22 mouse cellular contexts compared by ENCODE assay signal in genomic region chr12:12777422-12777821, GRCm38 (mm10).
DNase-seq lines count a peak whose midpoint lies in the region; ATAC-seq lines count a peak whose summit lies in the region.
"Had no signal": no experiment of that assay in that cellular context is flagged by ENCODE, and none has a peak within 500 bp of the region (broad histone marks: within the 10 kb centered on the region; RNA-seq: fewer than 3 reads in every experiment).

No protein-coding gene starts in this region.

- peak overlapping the region; percentile 49 for H3K27ac ChIP-seq in forebrain, embryonic 13.5 days
- H3K27ac ChIP-seq in forebrain, embryonic 16.5 days (ENCODE audit: low read length) = no peak overlapping the region
- no peak overlapping the region for H3K27ac ChIP-seq in liver, embryonic 13.5 days
- H3K27ac ChIP-seq: embryonic facial prominence, embryonic 13.5 days; heart, embryonic 13.5 days; hindbrain, embryonic 13.5 days had no signal

- peaks cover 17% of the 10 kb centered on the region for H3K4me1 ChIP-seq in forebrain, embryonic 13.5 days
- H3K4me1 ChIP-seq in forebrain, embryonic 16.5 days (replicated peaks; ENCODE audit: control insufficient read depth, insufficient read depth, low read length) = peaks cover 12% of the 10 kb centered on the region; the same call in 1 of the 2 replicates
- H3K4me1 ChIP-seq in liver, embryonic 13.5 days (replicated peaks) = no peaks in the 10 kb centered on the region; the same call in 1 of the 2 replicates
- H3K4me1 ChIP-seq: embryonic facial prominence, embryonic 13.5 days had no signal

- peak; percentile 61 for DNase-seq in ovary, postnatal 36 days (ENCODE audit: low spot score)
- DNase-seq in ovary, postnatal 10 days (ENCODE audit: low spot score) = no peak
- no peak for DNase-seq in liver, embryonic 13.5 days
- no peak for DNase-seq in gastrocnemius, postnatal 36 days
- DNase-seq in gastrocnemius, postnatal 14 days = no peak
- no peak for DNase-seq in retina, embryonic 14.5 days (ENCODE audit: low spot score)
- DNase-seq: cerebellum, adult 9-11 months; heart, adult 11 months; kidney, adult 9 months; kidney, postnatal 25 days; left cerebral cortex, postnatal 4 days; lung, postnatal 14 days; right cerebral cortex, postnatal 14 days; spleen, adult 18-20 months; thymus, postnatal 36 days had no signal

- WGBS in forebrain, embryonic 13.5 days = 79% methylated on average over 8 of the region's 8 CpGs
- 77% methylated on average over 8 of the region's 8 CpGs for WGBS in forebrain, embryonic 16.5 days
- 46% methylated on average over 8 of the region's 8 CpGs for WGBS in liver, embryonic 13.5 days (ENCODE audit: insufficient replicate concordance)

- H3K4me3 ChIP-seq in forebrain, embryonic 13.5 days = no peak overlapping the region
- no peak overlapping the region for H3K4me3 ChIP-seq in forebrain, embryonic 16.5 days (replicated peaks; ENCODE audit: low read length)
- H3K4me3 ChIP-seq in liver, embryonic 13.5 days (replicated peaks) = no peak overlapping the region
- H3K4me3 ChIP-seq: embryonic facial prominence, embryonic 13.5 days; heart, embryonic 13.5 days; hindbrain, embryonic 13.5 days had no signal

- H3K9ac ChIP-seq in forebrain, embryonic 13.5 days = no peak overlapping the region
- H3K9ac ChIP-seq in forebrain, embryonic 16.5 days (replicated peaks; ENCODE audit: low read depth, low read length) = no peak overlapping the region
- no peak overlapping the region for H3K9ac ChIP-seq in liver, embryonic 13.5 days
- H3K9ac ChIP-seq: embryonic facial prominence, embryonic 13.5 days; heart, embryonic 13.5 days; hindbrain, embryonic 13.5 days had no signal

- no peaks in the 10 kb centered on the region for H3K27me3 ChIP-seq in forebrain, embryonic 13.5 days
- no peaks in the 10 kb centered on the region for H3K27me3 ChIP-seq in forebrain, embryonic 16.5 days (replicated peaks; ENCODE audit: control insufficient read depth, insufficient read depth, low read length)
- H3K27me3 ChIP-seq in liver, embryonic 13.5 days = no peaks in the 10 kb centered on the region
- H3K27me3 ChIP-seq: embryonic facial prominence, embryonic 13.5 days; heart, embryonic 13.5 days; hindbrain, embryonic 13.5 days; Patski had no signal

- no peak overlapping the region for H3K4me2 ChIP-seq in forebrain, embryonic 13.5 days
- no peak overlapping the region for H3K4me2 ChIP-seq in forebrain, embryonic 16.5 days (ENCODE audit: low read length)
- no peak overlapping the region for H3K4me2 ChIP-seq in liver, embryonic 13.5 days
- H3K4me2 ChIP-seq: embryonic facial prominence, embryonic 13.5 days; heart, embryonic 13.5 days; hindbrain, embryonic 13.5 days had no signal

- no peak for ATAC-seq in forebrain, embryonic 13.5 days
- no peak for ATAC-seq in forebrain, embryonic 16.5 days
- peak; percentile 71 for ATAC-seq in liver, embryonic 13.5 days (ENCODE audit: low read depth)
- ATAC-seq: CD4-positive, CD25-positive, alpha-beta regulatory T cell, adult 4 months; Patski had no signal

- no peaks in the 10 kb centered on the region for H3K36me3 ChIP-seq in forebrain, embryonic 13.5 days (ENCODE audit: poor library complexity, severe bottlenecking)
- H3K36me3 ChIP-seq in forebrain, embryonic 16.5 days (ENCODE audit: control insufficient read depth, insufficient read depth) = no peaks in the 10 kb centered on the region
- H3K36me3 ChIP-seq in liver, embryonic 13.5 days = no peaks in the 10 kb centered on the region
- H3K36me3 ChIP-seq: embryonic facial prominence, embryonic 13.5 days; heart, embryonic 13.5 days; hindbrain, embryonic 13.5 days had no signal

- H3K9me3 ChIP-seq in forebrain, embryonic 13.5 days (replicated peaks) = peaks cover 7% of the 10 kb centered on the region
- H3K9me3 ChIP-seq in forebrain, embryonic 16.5 days (ENCODE audit: control insufficient read depth, low read length) = 0 out of 2 replicates have a peak, but pooled peaks cover 3% of the 10 kb centered on the region
- no peaks in the 10 kb centered on the region for H3K9me3 ChIP-seq in liver, embryonic 13.5 days (replicated peaks)
- H3K9me3 ChIP-seq: embryonic facial prominence, embryonic 13.5 days; hindbrain, embryonic 13.5 days had no signal

- intact Hi-C loops in gastrocnemius, postnatal 36 days (cut with DNase I) = no loop called here
- intact Hi-C loops in gastrocnemius, postnatal 14 days (cut with DNase I; ENCODE audit: low total_unique reads) = loop anchor here (10.0 kb wide), 1 partner anchor 437 kb away; no protein-coding TSS in a partner anchor
